ENCODE assay signal across 15 mouse cellular contexts in genomic region chr5:112217031-112217430, GRCm38 (mm10). TPM values are rescaled to one million over a fixed set of nuclear protein-coding genes. Genes with fewer than 3 reads are reported as not detected.
A peak's percentile ranks its signal among the peaks of the same experiment; 100 is the strongest.
DNase-seq lines count a peak whose midpoint lies in the region; ATAC-seq and TF ChIP-seq lines count a peak whose summit lies in the region.
"Had no signal": no experiment of that assay in that cellular context is flagged by ENCODE, and none has a peak within 500 bp of the region (broad histone marks: within the 10 kb centered on the region; RNA-seq: fewer than 3 reads in every experiment).

No protein-coding gene starts in this region.

- H3K27me3 ChIP-seq in hindbrain, embryonic 10.5 days (ENCODE audit: insufficient read depth, poor library complexity, severe bottlenecking) = no peaks in the 10 kb centered on the region
- no peaks in the 10 kb centered on the region for H3K27me3 ChIP-seq in hindbrain, embryonic 16.5 days (replicated peaks; ENCODE audit: control insufficient read depth, insufficient read depth, low read length)
- no peaks in the 10 kb centered on the region for H3K27me3 ChIP-seq in forebrain, postnatal 0 days (ENCODE audit: insufficient read depth, low read length)
- no peaks in the 10 kb centered on the region for H3K27me3 ChIP-seq in midbrain, embryonic 15.5 days (replicated peaks)

- peak; percentile 49 for DNase-seq in hindbrain, embryonic 10.5 days (ENCODE audit: low spot score)
- no peak for DNase-seq in ES-E14 (ENCODE audit: low read depth, low spot score)
- DNase-seq in forebrain, postnatal 0 days = no peak
- no peak for DNase-seq in liver
- no peak for DNase-seq in MN1 (ENCODE audit: low spot score)
- no peak for DNase-seq in adrenal gland, postnatal 14 days
- DNase-seq: cerebellum, postnatal 36 days; kidney, postnatal 36 days; lung, adult 2 months had no signal

- no peak overlapping the region for H3K9ac ChIP-seq in hindbrain, embryonic 16.5 days (ENCODE audit: low read depth, low read length)
- peak overlapping the region; percentile 24; the same call in 1 of the 2 replicates for H3K9ac ChIP-seq in ES-E14 (ENCODE audit: insufficient read depth, low read depth, low read length, poor library complexity, severe bottlenecking)
- no peak overlapping the region for H3K9ac ChIP-seq in forebrain, postnatal 0 days
- H3K9ac ChIP-seq in midbrain, embryonic 15.5 days = no peak overlapping the region
- H3K9ac ChIP-seq: heart, embryonic 15.5 days; limb, embryonic 13.5 days had no signal

- no peaks in the 10 kb centered on the region for H3K9me3 ChIP-seq in hindbrain, embryonic 10.5 days
- H3K9me3 ChIP-seq in hindbrain, embryonic 16.5 days (ENCODE audit: control insufficient read depth, low read length) = no peaks in the 10 kb centered on the region
- H3K9me3 ChIP-seq in ES-E14 (ENCODE audit: control insufficient read depth, insufficient read depth, low read depth, low read length) = no peaks in the 10 kb centered on the region
- no peaks in the 10 kb centered on the region for H3K9me3 ChIP-seq in forebrain, postnatal 0 days (ENCODE audit: low read length)
- H3K9me3 ChIP-seq in midbrain, embryonic 15.5 days = no peaks in the 10 kb centered on the region
- H3K9me3 ChIP-seq: heart, embryonic 15.5 days; limb, embryonic 13.5 days had no signal

- peaks cover 96% of the 10 kb centered on the region for H3K4me1 ChIP-seq in hindbrain, embryonic 10.5 days (replicated peaks)
- H3K4me1 ChIP-seq in hindbrain, embryonic 16.5 days (ENCODE audit: control insufficient read depth, insufficient read depth, low read depth, low read length) = peaks cover 30% of the 10 kb centered on the region
- H3K4me1 ChIP-seq in ES-E14 (ENCODE audit: control insufficient read depth in 2 of 2, insufficient read depth in 2 of 2, low read length in 2 of 2, poor library complexity in 1 of 2) = peaks cover 7 to 29% of the 10 kb centered on the region in 2 experiments
- peaks cover 25% of the 10 kb centered on the region for H3K4me1 ChIP-seq in forebrain, postnatal 0 days (ENCODE audit: insufficient read depth)
- H3K4me1 ChIP-seq in midbrain, embryonic 15.5 days = peaks cover 91% of the 10 kb centered on the region

- H3K36me3 ChIP-seq in hindbrain, embryonic 10.5 days = peaks cover 57% of the 10 kb centered on the region
- H3K36me3 ChIP-seq in hindbrain, embryonic 16.5 days (ENCODE audit: control insufficient read depth, insufficient read depth, low read length) = peaks cover 18% of the 10 kb centered on the region; the same call in 1 of the 2 replicates
- H3K36me3 ChIP-seq in ES-E14 (ENCODE audit: control insufficient read depth, insufficient read depth, low read length, poor library complexity, severe bottlenecking) = no peaks in the 10 kb centered on the region
- H3K36me3 ChIP-seq in forebrain, postnatal 0 days (ENCODE audit: insufficient read depth) = peaks cover 32% of the 10 kb centered on the region
- peaks cover 20% of the 10 kb centered on the region; the same call in 1 of the 2 replicates for H3K36me3 ChIP-seq in midbrain, embryonic 15.5 days (replicated peaks)
- H3K36me3 ChIP-seq: heart, embryonic 15.5 days had no signal

- TF ChIP-seq CTCF in forebrain, postnatal 0 days (IDR thresholded peaks at IDR 0.05; ENCODE audit: low read depth) = 0 out of 2 replicates have a peak, but pooled peaks have one; percentile 15

- 52% methylated on average over 22 of the region's 22 CpGs for WGBS in hindbrain, embryonic 10.5 days
- WGBS in hindbrain, embryonic 16.5 days = 35% methylated on average over 22 of the region's 22 CpGs
- 42% methylated on average over 22 of the region's 22 CpGs for WGBS in forebrain, postnatal 0 days
- 40% methylated on average over 22 of the region's 22 CpGs for WGBS in midbrain, embryonic 15.5 days

- H3K27ac ChIP-seq in hindbrain, embryonic 10.5 days = peak overlapping the region; percentile 86
- no peak overlapping the region; the same call in 1 of the 2 replicates for H3K27ac ChIP-seq in hindbrain, embryonic 16.5 days (ENCODE audit: low read depth, low read length)
- H3K27ac ChIP-seq in ES-E14 (ENCODE audit: insufficient read depth, low read depth, low read length, poor library complexity, severe bottlenecking) = no peak overlapping the region
- H3K27ac ChIP-seq in forebrain, postnatal 0 days (ENCODE audit: low read depth, low read length) = no peak overlapping the region
- H3K27ac ChIP-seq in midbrain, embryonic 15.5 days = peak overlapping the region; percentile 83
- H3K27ac ChIP-seq: heart, embryonic 15.5 days; limb, embryonic 13.5 days had no signal

- H3K4me3 ChIP-seq in hindbrain, embryonic 10.5 days = peak overlapping the region; percentile 3; the same call in 1 of the 2 replicates
- no peak overlapping the region for H3K4me3 ChIP-seq in hindbrain, embryonic 16.5 days (ENCODE audit: low read length)
- H3K4me3 ChIP-seq in ES-E14 (ENCODE audit: insufficient read depth in 1 of 2, low read depth in 1 of 2, low read length in 2 of 2, poor library complexity in 1 of 2, severe bottlenecking in 1 of 2) = peak overlapping the region in 1 of 2 experiments; percentile 9; a peak in 2 of 4 replicates
- no peak overlapping the region for H3K4me3 ChIP-seq in forebrain, postnatal 0 days (ENCODE audit: low read depth, low read length)
- H3K4me3 ChIP-seq in midbrain, embryonic 15.5 days = no peak overlapping the region
- H3K4me3 ChIP-seq: heart, embryonic 15.5 days; limb, embryonic 13.5 days had no signal

- no peak for ATAC-seq in hindbrain, embryonic 16.5 days
- no peak for ATAC-seq in forebrain, postnatal 0 days
- ATAC-seq in midbrain, embryonic 15.5 days (replicated peaks) = no peak
- ATAC-seq: inflammation-experienced regulatory T-cells, adult 6 months had no signal

- in situ Hi-C loops in ES-E14 (cut with MboI; ENCODE audit: low sequenced_read_pairs in 2 of 2, unreplicated experiment in 2 of 2) = no loop called here

- H3K4me2 ChIP-seq in hindbrain, embryonic 16.5 days (ENCODE audit: low read length) = no peak overlapping the region
- no peak overlapping the region for H3K4me2 ChIP-seq in forebrain, postnatal 0 days (ENCODE audit: low read depth)
- no peak overlapping the region for H3K4me2 ChIP-seq in midbrain, embryonic 15.5 days
- H3K4me2 ChIP-seq: heart, embryonic 15.5 days; limb, embryonic 13.5 days had no signal

TF ChIP-seq in ES-E14, 5 proteins besides CTCF, POLR2A, EP300 and RAD21:
- TF ChIP-seq CHD2 (IDR thresholded peaks at IDR 0.05; ENCODE audit: low read depth, low read length) (no peak), ZNF384 (IDR thresholded peaks at IDR 0.05; ENCODE audit: low read depth, low read length) (no peak), MAFK (IDR thresholded peaks at IDR 0.05; ENCODE audit: insufficient read depth, low read depth, low read length) (no peak), ZC3H11A (IDR thresholded peaks at IDR 0.05; ENCODE audit: borderline replicate concordance, low read depth, low read length) (no peak)

RNA-seq across cellular contexts. Expression of gene Cryba4, which starts 35.3 kb away (rescaled TPM):
- 0.35 and 1.4 TPM in 2 replicates for polyA plus RNA-seq in hindbrain, embryonic 10.5 days (2016; fragmentation: Nextera tagmentation; extraction: Ambion mirVana)
- polyA plus RNA-seq in hindbrain, embryonic 16.5 days (2015; fragmentation: Nextera tagmentation; extraction: Ambion mirVana) = 1.2 and 1.3 TPM in 2 replicates
- total RNA-seq in ES-E14 (2012; rRNA removed) = 0.31 and 0.69 TPM in 2 replicates
- total RNA-seq in forebrain, postnatal 0 days (2014; rRNA removed) = 2.5 TPM in 1 of 2 replicates, not detected in the other
- 2.4 and 2.6 TPM in 2 replicates for polyA plus RNA-seq in forebrain, postnatal 0 days (2015; fragmentation: Nextera tagmentation; extraction: Ambion mirVana)
- 0.93 and 1.4 TPM in 2 replicates for polyA plus RNA-seq in midbrain, embryonic 15.5 days (2015; fragmentation: Nextera tagmentation; extraction: Ambion mirVana)
- total RNA-seq in adrenal gland, postnatal 14 days (2021) = 16.2 and 28.2 TPM in 2 replicates

RNA-seq across cellular contexts. Expression of gene Crybb1, which starts 38.6 kb away (rescaled TPM):
- 0.19 and 0.42 TPM in 2 replicates for polyA plus RNA-seq in hindbrain, embryonic 10.5 days (2016; fragmentation: Nextera tagmentation; extraction: Ambion mirVana)
- polyA plus RNA-seq in hindbrain, embryonic 16.5 days (2015; fragmentation: Nextera tagmentation; extraction: Ambion mirVana) = 6.6 and 7.7 TPM in 2 replicates
- total RNA-seq in ES-E14 (2012; rRNA removed) = not detected in 2 replicates
- 5.0 and 6.3 TPM in 2 replicates for total RNA-seq in forebrain, postnatal 0 days (2014; rRNA removed)
- polyA plus RNA-seq in forebrain, postnatal 0 days (2015; fragmentation: Nextera tagmentation; extraction: Ambion mirVana) = 10.4 and 10.8 TPM in 2 replicates
- 4.3 and 4.8 TPM in 2 replicates for polyA plus RNA-seq in midbrain, embryonic 15.5 days (2015; fragmentation: Nextera tagmentation; extraction: Ambion mirVana)
- 1.8 and 1.9 TPM in 2 replicates for total RNA-seq in adrenal gland, postnatal 14 days (2021)
- polyA plus RNA-seq: urinary bladder, adult 2 months had no signal

RNA-seq across cellular contexts. Expression of gene Tpst2, which starts 59.5 kb away (rescaled TPM):
- 37.2 and 40.9 TPM in 2 replicates for polyA plus RNA-seq in hindbrain, embryonic 10.5 days (2016; fragmentation: Nextera tagmentation; extraction: Ambion mirVana)
- polyA plus RNA-seq in hindbrain, embryonic 16.5 days (2015; fragmentation: Nextera tagmentation; extraction: Ambion mirVana) = 35.6 and 35.9 TPM in 2 replicates
- 82.7 and 103 TPM in 2 replicates for total RNA-seq in ES-E14 (2012; rRNA removed)
- total RNA-seq in forebrain, postnatal 0 days (2014; rRNA removed) = 43.4 and 45.0 TPM in 2 replicates
- 37.9 and 39.0 TPM in 2 replicates for polyA plus RNA-seq in forebrain, postnatal 0 days (2015; fragmentation: Nextera tagmentation; extraction: Ambion mirVana)
- 29.4 and 33.7 TPM in 2 replicates for polyA plus RNA-seq in midbrain, embryonic 15.5 days (2015; fragmentation: Nextera tagmentation; extraction: Ambion mirVana)
- total RNA-seq in adrenal gland, postnatal 14 days (2021) = 161 and 186 TPM in 2 replicates

Comparison
In these comparisons a context has a peak if more than half of its experiments do, and no peak if none do; other contexts are left out.
1. H3K27ac ChIP-seq: peak in hindbrain, embryonic 10.5 days (single experiment) and midbrain, embryonic 15.5 days (single experiment); none in hindbrain, embryonic 16.5 days (single experiment), ES-E14 (single experiment) and forebrain, postnatal 0 days (single experiment).